Mouse (Mus musculus) liver (tissue): ENCODE measurements around the gene Lonp2.

Experiments
- DNase-seq: peaks from one replicate; pipeline ENCODE4 v3.0.0-alpha.2; 2020; ENCODE audit warnings: mixed read lengths

Lonp2 gene

DNA sequence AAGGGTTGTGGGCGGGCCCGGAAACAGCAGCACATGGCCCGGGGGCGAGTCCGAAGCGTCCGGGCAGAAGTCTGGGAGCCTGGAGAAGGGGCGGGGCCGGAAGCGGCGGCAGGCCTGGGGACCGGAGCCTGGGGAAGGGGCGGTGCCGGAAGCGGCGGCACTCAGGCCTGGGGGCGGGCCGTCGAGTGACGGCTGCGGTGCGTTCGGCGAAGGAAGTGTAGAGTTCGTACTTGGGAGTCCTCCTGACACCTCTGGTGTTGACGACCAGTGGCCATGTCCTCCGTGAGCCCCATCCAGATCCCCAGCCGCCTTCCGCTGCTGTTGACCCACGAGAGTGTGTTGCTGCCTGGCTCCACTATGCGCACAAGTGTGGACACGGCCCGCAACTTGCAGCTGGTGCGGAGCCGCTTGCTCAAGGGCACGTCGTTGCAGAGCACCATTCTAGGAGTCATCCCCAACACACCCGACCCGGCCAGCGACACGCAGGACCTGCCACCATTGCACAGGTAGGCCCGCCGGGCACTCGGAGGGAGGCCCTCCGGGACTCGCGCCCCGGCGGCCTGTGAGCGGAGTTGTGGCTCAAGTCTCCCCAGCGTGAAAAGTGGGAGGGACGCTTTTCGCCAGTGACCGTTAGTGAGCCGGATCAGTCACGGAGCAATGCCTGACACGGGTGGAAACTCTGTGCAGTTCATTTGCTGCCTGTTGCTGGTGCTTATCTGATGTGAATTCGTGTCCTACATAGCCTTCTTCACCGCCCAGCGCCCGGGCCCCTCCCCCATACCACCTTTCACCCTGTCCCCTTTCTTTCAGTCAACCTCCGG, at the start of gene Lonp2:
Gene Lonp2 (plus strand): TSS at position 133 of the 821 bp plus-strand sequence.
- peak; percentile 98 for DNase-seq

DNA sequence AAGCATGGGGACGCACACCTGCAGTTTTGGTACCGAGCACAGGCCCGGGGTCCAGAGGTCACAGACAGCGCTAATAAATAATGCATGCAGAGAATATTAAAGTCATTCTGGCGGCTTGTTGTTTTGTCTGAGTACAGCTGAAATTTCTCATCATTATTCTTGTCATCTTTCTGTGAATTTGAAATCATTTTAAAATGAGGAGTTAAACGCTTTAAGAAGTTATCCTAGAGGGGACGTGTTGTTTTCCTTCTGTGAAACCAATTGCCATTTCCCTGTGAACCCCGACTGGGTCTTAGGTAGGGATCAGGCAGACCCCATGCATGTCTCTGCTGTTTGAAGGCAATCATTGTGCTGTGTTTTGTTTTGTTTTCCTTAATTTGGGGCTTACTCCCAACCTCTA, 46.3 kb upstream of the Lonp2 start:
- no peak for DNase-seq

DNA sequence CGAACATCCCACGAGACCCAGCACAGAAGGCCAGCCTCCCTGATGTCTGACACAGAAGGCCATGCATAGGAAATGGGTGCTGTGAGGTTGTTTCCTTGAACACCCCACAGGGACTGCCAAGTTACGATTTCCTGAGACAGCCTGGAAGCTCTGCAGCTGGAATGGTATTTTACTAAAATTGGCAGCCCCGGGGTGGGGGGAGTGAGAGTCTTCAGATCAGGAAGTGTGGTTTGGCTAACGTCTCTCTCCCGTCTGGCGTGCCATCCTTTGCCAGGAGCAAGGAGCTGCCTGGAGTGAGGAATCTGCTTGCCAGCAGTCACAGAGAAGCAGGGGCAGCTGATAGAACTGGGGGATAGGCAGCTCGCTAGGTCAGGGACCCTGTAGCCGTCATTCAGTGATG, 45.8 kb upstream of the Lonp2 start:
- no peak for DNase-seq

- DNase-seq: peak; percentile 7
Observed at GRCm38 (mm10) chr8:86578693-86579092, 45.1 kb upstream of the Lonp2 start.

GRCm38 (mm10) chr8:86580458-86580857, 43.4 kb upstream of the Lonp2 start, which contains the start of gene Abcc12:
TSS of gene Abcc12 (minus strand) at chr8:86580686.
- DNase-seq: no peak

- no peak for DNase-seq
Observed at GRCm38 (mm10) chr8:86581921-86582331, 41.9 kb upstream of the Lonp2 start.

DNA sequence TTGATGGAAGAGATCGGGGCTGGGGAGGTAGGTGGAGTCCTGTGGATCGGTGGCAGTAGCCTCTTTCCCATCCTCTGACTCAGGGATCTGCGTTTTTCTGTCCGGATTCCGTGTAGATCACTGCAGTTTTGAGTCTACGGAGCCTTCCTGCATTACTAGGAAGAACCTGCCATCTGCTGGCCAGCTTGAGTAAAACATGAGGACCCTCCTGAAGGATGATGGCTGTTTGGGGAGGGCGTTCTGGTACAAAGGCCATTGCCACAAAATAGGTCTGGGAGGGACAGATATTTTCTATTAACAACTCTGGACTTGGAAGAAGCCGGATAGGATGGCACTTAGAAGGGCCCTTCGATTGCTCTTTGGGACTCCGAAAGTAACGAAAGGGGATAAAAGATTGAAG, 38.7 kb upstream of the Lonp2 start:
- peak; percentile 75 for DNase-seq

DNA sequence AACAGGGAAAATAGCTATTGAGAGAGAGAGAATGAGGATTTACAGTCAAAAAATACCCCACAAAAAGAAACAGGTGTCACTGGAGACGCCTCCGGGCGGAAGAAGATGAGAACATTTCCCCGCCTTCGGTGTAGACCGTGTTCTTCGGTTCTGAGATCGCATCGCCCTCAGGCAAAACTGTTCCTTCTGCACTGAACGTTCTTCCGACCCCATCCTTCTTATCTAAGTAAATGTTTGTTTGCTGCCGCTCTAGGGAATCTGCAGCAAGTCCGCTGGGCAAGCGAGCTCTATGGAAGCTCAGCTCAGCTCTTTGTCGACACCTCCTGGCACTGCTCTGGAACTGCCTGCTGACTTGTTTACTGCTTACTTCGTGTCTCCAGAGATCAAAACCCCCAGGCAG, 38.3 kb upstream of the Lonp2 start:
- DNase-seq: peak; percentile 69

GRCm38 (mm10) chr8:86586058-86586457, 37.8 kb upstream of the Lonp2 start:
- no peak for DNase-seq

DNA sequence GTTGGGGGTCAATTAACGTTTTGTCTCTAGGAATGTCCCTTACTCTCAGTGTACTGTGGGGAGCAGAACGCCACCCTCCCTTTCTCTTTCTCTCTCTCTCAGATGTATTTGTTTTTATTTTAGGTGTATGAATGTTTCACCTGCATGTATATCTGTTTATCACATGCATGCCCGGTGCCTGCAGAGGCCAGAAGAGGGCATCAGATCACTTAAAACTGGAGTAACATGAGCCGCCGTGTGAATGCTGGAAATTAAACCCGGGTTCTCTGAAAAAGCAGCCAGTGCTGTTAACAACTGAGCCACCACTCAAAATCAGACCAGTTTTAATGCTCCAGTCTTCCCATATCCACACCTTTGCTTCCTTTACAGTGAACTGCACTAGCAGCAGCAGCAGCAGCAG, 37.2 kb upstream of the Lonp2 start:
- no peak for DNase-seq

DNA sequence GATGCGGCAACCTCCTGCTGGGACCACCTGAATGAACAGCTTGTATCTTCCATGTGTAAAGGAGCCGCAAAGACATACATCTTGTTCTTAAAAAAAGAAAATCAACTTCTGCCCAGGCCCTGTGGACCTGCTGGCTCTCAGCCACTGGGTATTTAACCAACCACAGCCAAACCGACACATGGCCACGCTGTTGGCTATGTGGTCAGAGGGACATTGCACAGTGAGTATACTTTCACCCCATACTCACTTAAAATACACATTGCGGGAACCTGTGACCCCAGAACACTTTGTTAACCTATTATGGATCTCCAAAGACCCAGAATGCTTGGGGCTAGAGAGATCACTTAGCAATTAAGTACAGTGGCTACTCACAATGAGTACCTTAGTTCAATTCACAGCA, 35.5 kb upstream of the Lonp2 start:
- DNase-seq: no peak

DNA sequence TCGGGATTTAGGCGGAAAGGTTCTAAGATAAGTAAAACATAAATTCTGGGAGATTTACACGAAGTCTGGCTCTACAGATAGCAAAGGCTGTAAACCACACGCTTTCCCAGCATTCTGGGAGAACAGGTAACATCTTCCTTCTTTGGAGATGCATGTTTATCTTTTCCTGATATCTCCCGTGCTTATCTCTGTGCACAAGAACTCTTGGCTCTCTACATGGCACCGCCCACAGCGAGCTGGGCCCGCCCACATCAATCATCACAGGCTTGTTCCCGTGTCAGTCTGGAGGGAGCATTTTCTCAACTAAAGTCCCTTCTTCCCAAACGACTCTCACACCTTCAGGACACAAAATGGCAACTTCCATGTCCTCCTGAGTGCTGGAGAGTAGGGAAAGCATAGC, 30.7 kb upstream of the Lonp2 start:
- peak; percentile 11 for DNase-seq

DNA sequence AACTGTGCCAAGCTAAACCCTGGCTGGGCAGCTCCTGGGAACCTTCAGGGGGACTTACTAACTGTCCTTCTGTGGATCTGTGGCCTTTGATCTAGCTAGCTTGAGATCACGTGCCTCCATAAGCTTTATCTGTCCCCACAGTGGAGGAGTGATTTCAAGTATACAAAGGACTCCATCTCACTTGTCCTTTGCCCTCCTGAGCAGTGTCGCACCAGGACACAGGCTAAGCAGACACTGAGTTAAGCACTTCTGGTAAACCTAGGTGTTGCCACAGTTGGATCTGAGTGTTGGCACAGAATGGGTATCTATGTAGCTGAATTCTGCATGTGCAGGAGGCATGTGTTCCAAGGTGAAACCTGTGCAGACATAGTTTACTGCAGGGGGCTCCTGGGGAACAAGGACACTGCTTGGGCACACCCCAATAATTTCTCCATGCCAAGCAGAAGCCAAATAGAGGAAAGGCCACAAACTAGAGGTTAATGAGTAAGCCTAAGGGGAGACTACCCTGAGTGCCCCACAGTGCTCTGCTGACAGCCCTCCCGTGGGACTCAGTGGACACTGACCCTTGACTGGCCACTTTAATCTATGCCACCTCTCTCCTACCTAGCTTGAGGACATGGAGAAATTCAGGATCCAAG, 29.6 kb upstream of the Lonp2 start:
- no peak for DNase-seq

DNA sequence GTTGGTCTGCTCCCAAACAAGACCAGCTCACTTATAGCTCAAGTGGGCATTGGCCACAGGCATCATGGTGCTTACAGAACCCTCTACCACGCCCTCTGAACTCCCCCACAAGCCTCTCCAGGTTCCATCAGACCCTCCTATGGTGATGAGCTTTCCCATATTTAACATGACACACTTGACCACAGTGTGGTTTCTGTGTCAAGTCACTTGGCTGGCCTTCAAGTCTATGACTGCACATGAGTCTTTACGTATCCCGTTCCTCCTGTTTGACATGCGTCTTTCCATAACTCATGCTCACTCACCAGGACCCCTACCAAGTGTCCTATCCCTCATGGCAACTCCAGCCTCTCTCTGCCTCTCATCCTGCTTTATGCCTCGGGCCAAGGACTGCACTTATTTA, 28.2 kb upstream of the Lonp2 start:
- no peak for DNase-seq

- DNase-seq: no peak
Observed at GRCm38 (mm10) chr8:86597681-86598080, 26.2 kb upstream of the Lonp2 start.

DNA sequence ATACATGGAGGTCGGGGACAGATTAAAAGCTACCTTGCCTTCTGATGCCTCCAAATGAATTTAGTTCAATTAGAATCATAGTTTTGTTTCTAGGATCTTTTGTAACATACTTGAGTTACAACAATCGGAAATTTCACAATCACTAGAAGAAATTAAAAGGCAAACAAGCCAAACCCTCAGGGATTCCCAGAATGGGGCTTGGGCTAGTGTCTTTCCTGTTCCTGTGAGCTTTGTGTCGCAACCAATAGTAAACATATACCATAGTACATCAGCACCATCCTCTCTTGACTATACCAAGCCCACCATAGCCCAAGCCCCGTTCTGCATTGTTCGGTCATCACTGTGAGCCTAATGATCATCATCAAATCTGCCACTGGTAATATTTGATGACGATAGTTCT, 24.5 kb upstream of the Lonp2 start:
- DNase-seq: no peak

- no peak for DNase-seq
Observed at GRCm38 (mm10) chr8:86600311-86600710, 23.5 kb upstream of the Lonp2 start.

- no peak for DNase-seq
Observed at GRCm38 (mm10) chr8:86603174-86603573, 20.7 kb upstream of the Lonp2 start.

DNA sequence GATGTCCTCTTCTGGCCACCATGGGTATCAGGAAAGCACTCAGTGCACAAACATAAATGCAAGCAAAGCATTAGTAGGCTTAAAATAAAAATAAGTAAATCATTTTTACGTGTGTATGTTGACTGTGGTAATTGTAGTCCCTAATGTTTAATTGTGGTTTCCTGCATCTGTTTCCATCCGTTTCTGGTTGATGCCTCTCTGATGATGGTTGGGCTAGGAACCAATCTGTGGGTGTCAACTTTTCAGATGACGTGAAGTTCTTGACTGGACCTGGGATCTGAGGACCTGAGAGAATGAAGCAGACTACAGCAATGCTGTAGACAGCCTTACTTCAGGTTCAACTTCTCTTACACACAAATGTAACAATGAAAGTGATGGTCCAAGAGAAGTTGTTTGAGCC, 19.2 kb upstream of the Lonp2 start:
- DNase-seq: no peak

GRCm38 (mm10) chr8:86613798-86614197, 10.0 kb upstream of the Lonp2 start:
- no peak for DNase-seq

DNA sequence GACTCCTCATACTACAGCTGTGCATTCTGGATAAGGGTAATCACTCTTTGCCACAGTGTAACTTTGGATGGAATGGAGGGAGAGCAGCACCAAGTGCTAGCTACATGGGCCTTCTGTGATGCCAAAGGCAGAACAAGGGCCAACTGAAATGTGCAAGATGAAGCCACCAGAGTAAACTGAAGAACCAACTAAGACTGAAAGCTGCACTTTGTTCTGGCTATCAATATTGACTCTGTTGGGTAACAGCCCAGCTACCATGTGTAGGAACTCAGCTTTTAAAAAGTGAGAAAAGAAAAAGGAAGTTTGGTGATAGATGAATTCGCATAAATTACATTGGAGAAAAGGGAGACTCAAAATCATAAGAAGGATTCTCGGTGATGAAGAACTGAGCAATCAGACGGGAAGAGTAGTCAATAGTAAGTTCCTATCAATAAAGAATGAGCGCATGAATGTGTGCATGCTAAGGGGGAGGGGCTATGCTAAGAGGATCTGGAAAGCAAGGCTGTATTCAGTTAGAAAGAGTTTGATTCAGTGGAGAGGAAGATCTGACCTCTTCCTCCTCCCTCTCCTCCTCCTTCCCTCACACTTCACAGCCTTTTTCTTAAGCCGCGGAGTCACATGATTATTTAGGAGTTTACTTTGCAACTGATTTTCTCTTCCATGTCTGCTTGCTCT, 8.6 kb upstream of the Lonp2 start:
- no peak for DNase-seq

DNA sequence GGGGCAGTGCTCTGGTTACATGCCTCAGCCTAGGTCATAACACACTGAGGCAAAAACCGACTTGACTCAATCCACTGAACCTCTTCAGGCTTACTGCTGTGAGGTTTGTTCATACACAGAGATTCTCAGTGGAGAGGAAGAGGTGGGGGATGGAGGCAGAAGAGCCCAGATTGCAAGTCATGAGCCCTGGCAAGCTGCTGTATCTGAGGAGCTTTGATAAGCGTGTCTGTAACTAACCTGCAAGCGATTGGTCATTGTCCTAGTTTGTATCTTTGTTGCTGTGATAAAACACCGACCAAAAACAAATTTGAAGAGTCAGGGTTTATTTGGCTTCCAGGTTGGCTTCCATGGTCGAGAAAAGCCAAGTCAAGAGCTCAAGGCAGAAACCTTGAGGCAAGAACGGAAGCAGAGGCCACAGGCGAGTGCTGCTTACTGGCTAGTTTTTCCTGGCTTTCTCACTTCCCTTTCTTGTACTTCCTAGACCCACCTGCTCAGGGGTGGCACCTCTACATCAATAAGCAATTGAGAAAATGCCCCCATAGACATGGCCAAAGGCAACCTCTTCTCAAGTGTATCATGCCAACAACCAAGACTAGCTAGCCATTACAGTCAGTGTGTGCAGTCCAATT, 6.0 kb upstream of the Lonp2 start:
- peak; percentile 16 for DNase-seq

- DNase-seq: no peak
Observed at GRCm38 (mm10) chr8:86623551-86623910, 312 bp upstream of the Lonp2 start.

DNA sequence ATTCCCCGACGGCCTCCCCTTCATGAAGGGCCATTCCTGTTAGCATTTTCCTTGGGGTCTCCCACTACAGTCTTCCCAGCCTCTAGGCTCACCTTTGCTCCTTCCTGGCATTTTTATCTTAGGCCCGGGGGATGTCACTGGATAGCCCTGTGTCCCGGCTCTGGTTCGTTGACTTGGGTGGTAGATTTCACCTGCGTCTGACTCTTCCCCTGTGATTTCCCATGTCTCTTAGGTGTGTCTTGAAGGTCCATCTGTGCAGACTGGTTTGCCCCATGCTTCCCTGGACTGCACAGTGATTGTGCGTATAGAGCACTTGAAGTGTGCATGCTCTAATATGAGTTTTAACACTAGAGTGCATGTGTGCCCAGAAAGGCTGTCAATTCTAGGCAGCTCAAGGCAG, 1.1 kb downstream of the Lonp2 start:
- DNase-seq: no peak
